Mouse (Mus musculus) bone marrow macrophage, adult 2 months (primary cell): ENCODE measurements around the gene Nxt1.

ENCODE experiments used
- CTCF ChIP-seq: IDR thresholded peaks from 2 replicates; pipeline ENCODE4 v1.5.1; 2012; ENCODE audit warnings: low read depth, mild to moderate bottlenecking, low read length, moderate library complexity
- POLR2A ChIP-seq: IDR thresholded peaks from 2 replicates; pipeline ENCODE4 v1.6.1; 2012; ENCODE audit warnings: mild to moderate bottlenecking, low read depth, low read length, borderline replicate concordance

- no peak for TF ChIP-seq CTCF
- no peak for TF ChIP-seq POLR2A
Measured at GRCm38 (mm10) chr2:148672199-148673096, at the start of gene Nxt1.
